Comparison of ENCODE assay signal across 10 mouse cellular contexts in genomic region chr15:10400415-10400814, GRCm38 (mm10). TPM values are rescaled to one million over a fixed set of nuclear protein-coding genes. Genes with fewer than 3 reads are reported as not detected.
DNase-seq lines count a peak whose midpoint lies in the region; ATAC-seq lines count a peak whose summit lies in the region.
"Had no signal": no experiment of that assay in that cellular context is flagged by ENCODE, and none has a peak within 500 bp of the region (broad histone marks: within the 10 kb centered on the region; RNA-seq: fewer than 3 reads in every experiment).

No protein-coding gene starts in this region.

- no peaks in the 10 kb centered on the region for H3K27me3 ChIP-seq in forebrain, embryonic 12.5 days
- H3K27me3 ChIP-seq: embryonic facial prominence, embryonic 13.5 days; liver, embryonic 13.5 days; stomach, embryonic 15.5 days had no signal

- peak; percentile 41; the same call in 1 of the 2 replicates for ATAC-seq in forebrain, embryonic 12.5 days (ENCODE audit: low FRiP score)

- H3K9me3 ChIP-seq in forebrain, embryonic 12.5 days: no peaks in the 10 kb centered on the region
- H3K9me3 ChIP-seq: embryonic facial prominence, embryonic 13.5 days; liver, embryonic 13.5 days; stomach, embryonic 15.5 days had no signal

- H3K4me3 ChIP-seq in forebrain, embryonic 12.5 days (replicated peaks): no peak overlapping the region
- H3K4me3 ChIP-seq: embryonic facial prominence, embryonic 13.5 days; liver, embryonic 13.5 days; stomach, embryonic 15.5 days had no signal

- DNase-seq in left cerebral cortex, adult 9 months (ENCODE audit: low spot score in 2 of 2): peak; percentile 13 to 50
- no peak for DNase-seq in left cerebral cortex, postnatal 4 days
- peak; percentile 64 for DNase-seq in brain, adult 2 months (ENCODE audit: low read depth, low spot score)
- DNase-seq in lung, postnatal 36 days: peak; percentile 65
- DNase-seq in MN1 (ENCODE audit: low spot score): no peak
- DNase-seq in gastrocnemius, adult 8-10 months (ENCODE audit: low spot score in 2 of 2): no peak
- DNase-seq: liver, embryonic 13.5 days had no signal

- H3K36me3 ChIP-seq in forebrain, embryonic 12.5 days (replicated peaks): no peaks in the 10 kb centered on the region
- H3K36me3 ChIP-seq: embryonic facial prominence, embryonic 13.5 days; stomach, embryonic 15.5 days had no signal

- intact Hi-C loops in left cerebral cortex, postnatal 4 days (cut with DNase I): no loop called here

- WGBS in forebrain, embryonic 12.5 days: 58% methylated on average over 3 of the region's 3 CpGs

- no peak overlapping the region for H3K9ac ChIP-seq in forebrain, embryonic 12.5 days
- H3K9ac ChIP-seq: embryonic facial prominence, embryonic 13.5 days; liver, embryonic 13.5 days; stomach, embryonic 15.5 days had no signal

- no peaks in the 10 kb centered on the region for H3K4me1 ChIP-seq in forebrain, embryonic 12.5 days
- H3K4me1 ChIP-seq: embryonic facial prominence, embryonic 13.5 days; liver, embryonic 13.5 days; stomach, embryonic 15.5 days had no signal

- no peak overlapping the region for H3K4me2 ChIP-seq in forebrain, embryonic 12.5 days
- H3K4me2 ChIP-seq: embryonic facial prominence, embryonic 13.5 days; liver, embryonic 13.5 days; stomach, embryonic 15.5 days had no signal

- no peak overlapping the region for H3K27ac ChIP-seq in forebrain, embryonic 12.5 days
- H3K27ac ChIP-seq: embryonic facial prominence, embryonic 13.5 days; liver, embryonic 13.5 days; stomach, embryonic 15.5 days had no signal

RNA-seq across cellular contexts. Expression of gene Agxt2, which starts 42.1 kb away (rescaled TPM):
- not detected for total RNA-seq in left cerebral cortex, postnatal 4 days (2021)
- polyA plus RNA-seq in forebrain, embryonic 12.5 days (2016; fragmentation: Nextera tagmentation; extraction: Ambion mirVana): not detected in 2 replicates
- total RNA-seq in gastrocnemius, adult 8-10 months (2022): not detected
- polyA plus RNA-seq: embryonic facial prominence, embryonic 13.5 days had no signal

Comparison
In these comparisons a context has a peak if more than half of its experiments do, and no peak if none do; other contexts are left out.
1. DNase-seq: peak in left cerebral cortex, adult 9 months (2 of 2), brain, adult 2 months (single experiment) and lung, postnatal 36 days (single experiment); none in left cerebral cortex, postnatal 4 days (single experiment), MN1 (single experiment) and gastrocnemius, adult 8-10 months (0 of 2).